Mouse (Mus musculus): Measurements from ENCODE around the gene Nufip2. TPM values are rescaled to one million over a fixed set of nuclear protein-coding genes. Genes with fewer than 3 reads are reported as not detected.
"Not testable (repeated sequence)": the region's sequence is repeated elsewhere in the genome, so short reads cannot be mapped to it uniquely, and the experiment has no call there.

The Nufip2 gene
- polyA plus RNA-seq, 1 experiment from 2014 or later = 6.7 TPM

- Histone ChIP-seq H3K27me3 (replicated peaks; ENCODE audit: control insufficient read depth, insufficient read depth, low read length) (no peaks in the 10 kb centered on the region), H3K9ac (ENCODE audit: low read length) (no peak within 1 kb of the TSS), H3K36me3 (ENCODE audit: control insufficient read depth, insufficient read depth, low read length) (no peaks in the 10 kb centered on the region), H3K9me3 (ENCODE audit: control insufficient read depth, low read length) (no peaks in the 10 kb centered on the region), H3K4me3 (ENCODE audit: low read depth, low read length) (no peak within 1 kb of the TSS), H3K4me2 (ENCODE audit: low read length) (no peak within 1 kb of the TSS), H3K4me1 (replicated peaks; ENCODE audit: control insufficient read depth, insufficient read depth, low read length) (no peaks in the 10 kb centered on the region), H3K27ac (ENCODE audit: low read depth) (no peak within 1 kb of the TSS)
- WGBS = 66% methylated on average over 7 of the region's 7 CpGs
- ATAC-seq (replicated peaks; ENCODE audit: low FRiP score, low TSS enrichment, low read depth) = no peak
- no peak for DNase-seq (ENCODE audit: low spot score)
Observed at GRCm38 (mm10) chr11:77725183-77725582, 39.2 kb downstream of the Nufip2 start, which contains the start of gene Cryba1. Cryba1 (minus strand) TSS chr11:77725283.

- Histone ChIP-seq H3K4me2 (ENCODE audit: low read length) (no peak overlapping the region), H3K4me1 (replicated peaks; ENCODE audit: control insufficient read depth, insufficient read depth, low read length) (no peaks in the 10 kb centered on the region), H3K27ac (ENCODE audit: low read depth) (no peak overlapping the region), H3K9ac (ENCODE audit: low read length) (no peak overlapping the region), H3K4me3 (ENCODE audit: low read depth, low read length) (no peak overlapping the region), H3K36me3 (ENCODE audit: control insufficient read depth, insufficient read depth, low read length) (no peaks in the 10 kb centered on the region), H3K9me3 (ENCODE audit: control insufficient read depth, low read length) (no peaks in the 10 kb centered on the region), H3K27me3 (replicated peaks; ENCODE audit: control insufficient read depth, insufficient read depth, low read length) (no peaks in the 10 kb centered on the region)
- ATAC-seq (replicated peaks; ENCODE audit: low FRiP score, low TSS enrichment, low read depth) (no peak), DNase-seq (ENCODE audit: low spot score) (no peak)
- WGBS = 75% methylated on average over 2 of the region's 2 CpGs
Observed at GRCm38 (mm10) chr11:77728587-77728986, 42.6 kb downstream of the Nufip2 start.

- Histone ChIP-seq H3K9me3 (ENCODE audit: control insufficient read depth, low read length) (no peaks in the 10 kb centered on the region), H3K4me2 (ENCODE audit: low read length) (no peak overlapping the region), H3K4me1 (replicated peaks; ENCODE audit: control insufficient read depth, insufficient read depth, low read length) (no peaks in the 10 kb centered on the region), H3K27me3 (replicated peaks; ENCODE audit: control insufficient read depth, insufficient read depth, low read length) (no peaks in the 10 kb centered on the region), H3K36me3 (ENCODE audit: control insufficient read depth, insufficient read depth, low read length) (no peaks in the 10 kb centered on the region), H3K9ac (ENCODE audit: low read length) (no peak overlapping the region), H3K27ac (ENCODE audit: low read depth) (no peak overlapping the region), H3K4me3 (ENCODE audit: low read depth, low read length) (no peak overlapping the region)
- under 1% methylated on average over 6 of the region's 6 CpGs for WGBS
- no peak for ATAC-seq (replicated peaks; ENCODE audit: low FRiP score, low TSS enrichment, low read depth)
- peak; percentile 92 for DNase-seq (ENCODE audit: low spot score)
Observed at GRCm38 (mm10) chr11:77737289-77737688, 51.3 kb downstream of the Nufip2 start.

GRCm38 (mm10) chr11:77738555-77738954, 52.6 kb downstream of the Nufip2 start:
- Histone ChIP-seq H3K4me2 (ENCODE audit: low read length) (no peak overlapping the region), H3K4me1 (replicated peaks; ENCODE audit: control insufficient read depth, insufficient read depth, low read length) (no peaks in the 10 kb centered on the region), H3K9me3 (ENCODE audit: control insufficient read depth, low read length) (no peaks in the 10 kb centered on the region), H3K27me3 (replicated peaks; ENCODE audit: control insufficient read depth, insufficient read depth, low read length) (no peaks in the 10 kb centered on the region), H3K27ac (ENCODE audit: low read depth) (no peak overlapping the region), H3K9ac (ENCODE audit: low read length) (no peak overlapping the region), H3K4me3 (ENCODE audit: low read depth, low read length) (no peak overlapping the region), H3K36me3 (ENCODE audit: control insufficient read depth, insufficient read depth, low read length) (no peaks in the 10 kb centered on the region)
- no peak for ATAC-seq (replicated peaks; ENCODE audit: low FRiP score, low TSS enrichment, low read depth)
- 53% methylated on average over 7 of the region's 7 CpGs for WGBS
- no peak for DNase-seq (ENCODE audit: low spot score)

GRCm38 (mm10) chr11:77743966-77744365, 58.0 kb downstream of the Nufip2 start:
- H3K36me3 ChIP-seq (ENCODE audit: control insufficient read depth, insufficient read depth, low read length) = no peaks in the 10 kb centered on the region
- no peak overlapping the region for H3K27ac ChIP-seq (ENCODE audit: low read depth)
- no peak overlapping the region for H3K4me3 ChIP-seq (ENCODE audit: low read depth, low read length)
- 33% methylated on average over 6 of the region's 6 CpGs for WGBS
- no peak for DNase-seq (ENCODE audit: low spot score)
- H3K27me3 ChIP-seq (replicated peaks; ENCODE audit: control insufficient read depth, insufficient read depth, low read length) = no peaks in the 10 kb centered on the region
- H3K4me1 ChIP-seq (replicated peaks; ENCODE audit: control insufficient read depth, insufficient read depth, low read length) = no peaks in the 10 kb centered on the region
- H3K9ac ChIP-seq (ENCODE audit: low read length) = no peak overlapping the region
- H3K4me2 ChIP-seq (ENCODE audit: low read length) = no peak overlapping the region
- no peaks in the 10 kb centered on the region for H3K9me3 ChIP-seq (ENCODE audit: control insufficient read depth, low read length)
- ATAC-seq (replicated peaks; ENCODE audit: low FRiP score, low TSS enrichment, low read depth) = no peak

- no peaks in the 10 kb centered on the region for H3K27me3 ChIP-seq (replicated peaks; ENCODE audit: control insufficient read depth, insufficient read depth, low read length)
- ATAC-seq (replicated peaks; ENCODE audit: low FRiP score, low TSS enrichment, low read depth) (no peak), DNase-seq (ENCODE audit: low spot score) (no peak)
- H3K9me3 ChIP-seq (ENCODE audit: control insufficient read depth, low read length) = no peaks in the 10 kb centered on the region
- no peaks in the 10 kb centered on the region for H3K36me3 ChIP-seq (ENCODE audit: control insufficient read depth, insufficient read depth, low read length)
- no peaks in the 10 kb centered on the region for H3K4me1 ChIP-seq (replicated peaks; ENCODE audit: control insufficient read depth, insufficient read depth, low read length)
- 80% methylated on average over 4 of the region's 4 CpGs for WGBS
- H3K4me2 ChIP-seq (ENCODE audit: low read length) = no peak overlapping the region
- no peak overlapping the region for H3K27ac ChIP-seq (ENCODE audit: low read depth)
- H3K4me3 ChIP-seq (ENCODE audit: low read depth, low read length) = no peak overlapping the region
- no peak overlapping the region for H3K9ac ChIP-seq (ENCODE audit: low read length)
Observed at GRCm38 (mm10) chr11:77746652-77747051, 60.7 kb downstream of the Nufip2 start.

GRCm38 (mm10) chr11:77747103-77747502, 61.1 kb downstream of the Nufip2 start:
- ATAC-seq (replicated peaks; ENCODE audit: low FRiP score, low TSS enrichment, low read depth); H3K27ac ChIP-seq (ENCODE audit: low read depth): not testable (repeated sequence)
- WGBS = 94% methylated on average over 13 of the region's 15 CpGs

GRCm38 (mm10) chr11:77748996-77749395, 63.0 kb downstream of the Nufip2 start:
- no peak for DNase-seq (ENCODE audit: low spot score)
- H3K27me3 ChIP-seq (replicated peaks; ENCODE audit: control insufficient read depth, insufficient read depth, low read length) = no peaks in the 10 kb centered on the region
- 85% methylated on average over 5 of the region's 5 CpGs for WGBS
- no peak overlapping the region for H3K27ac ChIP-seq (ENCODE audit: low read depth)
- H3K4me3 ChIP-seq (ENCODE audit: low read depth, low read length) = no peak overlapping the region
- no peak overlapping the region for H3K9ac ChIP-seq (ENCODE audit: low read length)
- H3K9me3 ChIP-seq (ENCODE audit: control insufficient read depth, low read length) = no peaks in the 10 kb centered on the region
- H3K36me3 ChIP-seq (ENCODE audit: control insufficient read depth, insufficient read depth, low read length) = no peaks in the 10 kb centered on the region
- H3K4me1 ChIP-seq (replicated peaks; ENCODE audit: control insufficient read depth, insufficient read depth, low read length) = no peaks in the 10 kb centered on the region
- H3K4me2 ChIP-seq (ENCODE audit: low read length) = no peak overlapping the region
- no peak for ATAC-seq (replicated peaks; ENCODE audit: low FRiP score, low TSS enrichment, low read depth)

More at GRCm38 (mm10) chr11:77747103-77747502, 61.1 kb downstream of the Nufip2 start:
- not testable (repeated sequence) for H3K4me3 ChIP-seq (ENCODE audit: low read depth, low read length); H3K27me3 ChIP-seq (replicated peaks; ENCODE audit: control insufficient read depth, insufficient read depth, low read length); H3K4me1 ChIP-seq (replicated peaks; ENCODE audit: control insufficient read depth, insufficient read depth, low read length); DNase-seq (ENCODE audit: low spot score); H3K4me2 ChIP-seq (ENCODE audit: low read length); H3K9ac ChIP-seq (ENCODE audit: low read length); H3K36me3 ChIP-seq (ENCODE audit: control insufficient read depth, insufficient read depth, low read length); H3K9me3 ChIP-seq (ENCODE audit: control insufficient read depth, low read length)

GRCm38 (mm10) chr11:77752525-77752924, 66.6 kb downstream of the Nufip2 start:
- Histone ChIP-seq H3K4me2 (ENCODE audit: low read length) (no peak overlapping the region), H3K27ac (ENCODE audit: low read depth) (no peak overlapping the region), H3K9me3 (ENCODE audit: control insufficient read depth, low read length) (no peaks in the 10 kb centered on the region), H3K9ac (ENCODE audit: low read length) (no peak overlapping the region), H3K4me3 (ENCODE audit: low read depth, low read length) (no peak overlapping the region), H3K4me1 (replicated peaks; ENCODE audit: control insufficient read depth, insufficient read depth, low read length) (no peaks in the 10 kb centered on the region), H3K36me3 (ENCODE audit: control insufficient read depth, insufficient read depth, low read length) (no peaks in the 10 kb centered on the region), H3K27me3 (replicated peaks; ENCODE audit: control insufficient read depth, insufficient read depth, low read length) (no peaks in the 10 kb centered on the region)
- no peak for DNase-seq (ENCODE audit: low spot score)
- 75% methylated on average over 5 of the region's 5 CpGs for WGBS
- no peak for ATAC-seq (replicated peaks; ENCODE audit: low FRiP score, low TSS enrichment, low read depth)
